Mouse (Mus musculus): Measurements from ENCODE around the gene Olfr293.

The Olfr293 gene

GRCm38 (mm10) chr7:86648761-86649160 lies at the start of gene Olfr293:
Gene Olfr293 (plus strand): TSS chr7:86649061.
- DNase-seq (ENCODE audit: low spot score) = no peak

GRCm38 (mm10) chr7:86616543-86616942 lies 32.3 kb upstream of the Olfr293 start, which contains the start of gene Olfr294:
Gene Olfr294 (minus strand): TSS chr7:86616643.
- no peak for DNase-seq (ENCODE audit: low spot score)

GRCm38 (mm10) chr7:86688030-86688429 lies 39.2 kb downstream of the Olfr293 start, which contains the start of gene Olfr292:
Gene Olfr292 (plus strand): TSS chr7:86688330.
- DNase-seq (ENCODE audit: low spot score) = no peak

Measured in yolk sac, embryonic 10.5 days (tissue).